Comparison of ENCODE assay signal across 21 mouse cellular contexts in genomic region chr1:46912506-46913156, GRCm38 (mm10). TPM values are rescaled to one million over a fixed set of nuclear protein-coding genes. Genes with fewer than 3 reads are reported as not detected.
DNase-seq lines count a peak whose midpoint lies in the region; ATAC-seq and TF ChIP-seq lines count a peak whose summit lies in the region.
"Had no signal": no experiment of that assay in that cellular context is flagged by ENCODE, and none has a peak within 500 bp of the region (broad histone marks: within the 10 kb centered on the region; RNA-seq: fewer than 3 reads in every experiment).

No protein-coding gene starts in this region.

- 76% methylated on average over 1 of the region's 1 CpGs for WGBS in forebrain, embryonic 14.5 days
- 67% methylated on average over 1 of the region's 1 CpGs for WGBS in forebrain, embryonic 12.5 days
- WGBS in hindbrain, postnatal 0 days, result 86% methylated on average over 1 of the region's 1 CpGs
- 80% methylated on average over 1 of the region's 1 CpGs for WGBS in hindbrain, embryonic 14.5 days
- WGBS in intestine, embryonic 15.5 days, result 85% methylated on average over 1 of the region's 1 CpGs

- no peaks in the 10 kb centered on the region for H3K9me3 ChIP-seq in forebrain, embryonic 14.5 days (replicated peaks; ENCODE audit: control insufficient read depth, low read length)
- H3K9me3 ChIP-seq in forebrain, embryonic 12.5 days, result peaks cover 4% of the 10 kb centered on the region; the same call in 1 of the 2 replicates
- H3K9me3 ChIP-seq in hindbrain, postnatal 0 days (ENCODE audit: low read length), result 0 out of 2 replicates have a peak, but pooled peaks cover 3% of the 10 kb centered on the region
- H3K9me3 ChIP-seq in hindbrain, embryonic 14.5 days (ENCODE audit: control insufficient read depth, low read length), result no peaks in the 10 kb centered on the region; the same call in 1 of the 2 replicates
- no peaks in the 10 kb centered on the region for H3K9me3 ChIP-seq in intestine, embryonic 15.5 days
- H3K9me3 ChIP-seq: embryonic facial prominence, embryonic 15.5 days had no signal

- DNase-seq in forebrain, embryonic 14.5 days (ENCODE audit: low spot score), result peak; percentile 4
- DNase-seq in hindbrain, postnatal 0 days (ENCODE audit: low spot score), result peak; percentile 8
- DNase-seq in hindbrain, embryonic 14.5 days (ENCODE audit: low spot score), result no peak
- peak; percentile 82 for DNase-seq in Muller cell, postnatal 12 days (ENCODE audit: inconsistent ontology term)
- DNase-seq in fibroblast of lung, adult 2 months (ENCODE audit: low read depth), result peak; percentile 28
- no peak for DNase-seq in cerebellum, adult 18-20 months
- DNase-seq: adrenal gland, adult 8-10 months; cerebellum, adult 2 months; cerebellum, postnatal 10 days; embryo, embryonic 11 days; gastrocnemius, postnatal 14 days; heart, postnatal 36 days; kidney, adult 2 months had no signal

- H3K27me3 ChIP-seq in forebrain, embryonic 14.5 days (replicated peaks; ENCODE audit: control insufficient read depth, insufficient read depth, low read length), result no peaks in the 10 kb centered on the region
- no peaks in the 10 kb centered on the region for H3K27me3 ChIP-seq in forebrain, embryonic 12.5 days
- no peaks in the 10 kb centered on the region for H3K27me3 ChIP-seq in hindbrain, postnatal 0 days (ENCODE audit: insufficient read depth, low read length)
- H3K27me3 ChIP-seq in hindbrain, embryonic 14.5 days (ENCODE audit: control insufficient read depth, insufficient read depth, low read length), result no peaks in the 10 kb centered on the region
- no peaks in the 10 kb centered on the region for H3K27me3 ChIP-seq in intestine, embryonic 15.5 days (replicated peaks)
- H3K27me3 ChIP-seq: CH12.LX; embryonic facial prominence, embryonic 15.5 days; heart, embryonic 13.5 days had no signal

- H3K9ac ChIP-seq in forebrain, embryonic 14.5 days (ENCODE audit: low read length), result no peak overlapping the region
- H3K9ac ChIP-seq in forebrain, embryonic 12.5 days, result no peak overlapping the region
- no peak overlapping the region for H3K9ac ChIP-seq in hindbrain, postnatal 0 days (replicated peaks; ENCODE audit: low read length)
- H3K9ac ChIP-seq in hindbrain, embryonic 14.5 days, result no peak overlapping the region
- H3K9ac ChIP-seq in intestine, embryonic 15.5 days, result no peak overlapping the region
- H3K9ac ChIP-seq: embryonic facial prominence, embryonic 15.5 days; heart, embryonic 13.5 days had no signal

- H3K4me1 ChIP-seq in forebrain, embryonic 14.5 days (ENCODE audit: control insufficient read depth, insufficient read depth, low read length), result no peaks in the 10 kb centered on the region
- no peaks in the 10 kb centered on the region for H3K4me1 ChIP-seq in forebrain, embryonic 12.5 days
- no peaks in the 10 kb centered on the region for H3K4me1 ChIP-seq in hindbrain, postnatal 0 days (ENCODE audit: insufficient read depth, low read length)
- H3K4me1 ChIP-seq in hindbrain, embryonic 14.5 days (replicated peaks; ENCODE audit: control insufficient read depth, insufficient read depth, low read length), result no peaks in the 10 kb centered on the region
- no peaks in the 10 kb centered on the region for H3K4me1 ChIP-seq in intestine, embryonic 15.5 days (replicated peaks)
- H3K4me1 ChIP-seq: embryonic facial prominence, embryonic 15.5 days had no signal

- H3K4me3 ChIP-seq in forebrain, embryonic 14.5 days (ENCODE audit: low read depth, low read length), result no peak overlapping the region
- no peak overlapping the region for H3K4me3 ChIP-seq in forebrain, embryonic 12.5 days (replicated peaks)
- H3K4me3 ChIP-seq in hindbrain, postnatal 0 days (ENCODE audit: low read length), result no peak overlapping the region
- no peak overlapping the region for H3K4me3 ChIP-seq in hindbrain, embryonic 14.5 days (replicated peaks; ENCODE audit: low read length)
- H3K4me3 ChIP-seq in intestine, embryonic 15.5 days (replicated peaks), result no peak overlapping the region
- H3K4me3 ChIP-seq: embryonic facial prominence, embryonic 15.5 days; erythroblast, embryonic 14.5 days; heart, embryonic 13.5 days had no signal

- TF ChIP-seq CTCF in hindbrain, postnatal 0 days (IDR thresholded peaks at IDR 0.05; ENCODE audit: low read depth), result no peak

- no peak for ATAC-seq in forebrain, embryonic 14.5 days
- no peak for ATAC-seq in forebrain, embryonic 12.5 days (ENCODE audit: low FRiP score)
- no peak for ATAC-seq in hindbrain, postnatal 0 days
- no peak for ATAC-seq in hindbrain, embryonic 14.5 days (ENCODE audit: low FRiP score)
- ATAC-seq in intestine, embryonic 15.5 days, result no peak
- ATAC-seq: hindbrain, embryonic 16.5 days; intestine, embryonic 16.5 days had no signal

- no peak overlapping the region for H3K4me2 ChIP-seq in forebrain, embryonic 14.5 days (ENCODE audit: low read length)
- H3K4me2 ChIP-seq in forebrain, embryonic 12.5 days, result no peak overlapping the region
- no peak overlapping the region for H3K4me2 ChIP-seq in hindbrain, postnatal 0 days (ENCODE audit: low read depth, low read length)
- no peak overlapping the region for H3K4me2 ChIP-seq in hindbrain, embryonic 14.5 days (replicated peaks)
- no peak overlapping the region for H3K4me2 ChIP-seq in intestine, embryonic 15.5 days (replicated peaks)
- H3K4me2 ChIP-seq: embryonic facial prominence, embryonic 15.5 days; heart, embryonic 13.5 days had no signal

- H3K27ac ChIP-seq in forebrain, embryonic 14.5 days (ENCODE audit: low read depth, low read length), result no peak overlapping the region
- H3K27ac ChIP-seq in forebrain, embryonic 12.5 days, result no peak overlapping the region
- H3K27ac ChIP-seq in hindbrain, postnatal 0 days, result no peak overlapping the region
- no peak overlapping the region for H3K27ac ChIP-seq in hindbrain, embryonic 14.5 days
- no peak overlapping the region for H3K27ac ChIP-seq in intestine, embryonic 15.5 days
- H3K27ac ChIP-seq: embryonic facial prominence, embryonic 15.5 days; heart, embryonic 13.5 days had no signal

- H3K36me3 ChIP-seq in forebrain, embryonic 14.5 days (ENCODE audit: control insufficient read depth, insufficient read depth, low read length), result no peaks in the 10 kb centered on the region
- H3K36me3 ChIP-seq in forebrain, embryonic 12.5 days (replicated peaks), result no peaks in the 10 kb centered on the region
- no peaks in the 10 kb centered on the region for H3K36me3 ChIP-seq in hindbrain, postnatal 0 days (ENCODE audit: insufficient read depth, low read length)
- no peaks in the 10 kb centered on the region for H3K36me3 ChIP-seq in hindbrain, embryonic 14.5 days (replicated peaks; ENCODE audit: control insufficient read depth, insufficient read depth)
- H3K36me3 ChIP-seq in intestine, embryonic 15.5 days, result no peaks in the 10 kb centered on the region
- H3K36me3 ChIP-seq: embryonic facial prominence, embryonic 15.5 days; heart, embryonic 13.5 days had no signal

RNA-seq across cellular contexts. Expression of gene Slc39a10, which starts 20.0 kb away (rescaled TPM):
- 66.1 and 86.8 TPM in 2 replicates for polyA plus RNA-seq in forebrain, embryonic 14.5 days (2014; fragmentation: Nextera tagmentation; extraction: Ambion mirVana)
- polyA plus RNA-seq in forebrain, embryonic 12.5 days (2016; fragmentation: Nextera tagmentation; extraction: Ambion mirVana), result 71.5 and 78.4 TPM in 2 replicates
- total RNA-seq in hindbrain, postnatal 0 days (2014; rRNA removed), result 60.3 and 67.7 TPM in 2 replicates
- 43.8 and 47.0 TPM in 2 replicates for polyA plus RNA-seq in hindbrain, postnatal 0 days (2015; fragmentation: Nextera tagmentation; extraction: Ambion mirVana)
- polyA plus RNA-seq in hindbrain, embryonic 14.5 days (2014; fragmentation: Nextera tagmentation; extraction: Ambion mirVana), result 76.2 and 89.3 TPM in 2 replicates
- polyA plus RNA-seq in intestine, embryonic 15.5 days (2015; fragmentation: Nextera tagmentation; extraction: Ambion mirVana), result 21.1 and 28.8 TPM in 2 replicates

Comparison
In these comparisons a context has a peak if more than half of its experiments do, and no peak if none do; other contexts are left out.
1. DNase-seq: peak in forebrain, embryonic 14.5 days (single experiment), hindbrain, postnatal 0 days (single experiment), Muller cell, postnatal 12 days (single experiment) and fibroblast of lung, adult 2 months (single experiment); none in hindbrain, embryonic 14.5 days (single experiment) and cerebellum, adult 18-20 months (0 of 2).